Mouse (Mus musculus): ENCODE results near the gene Hemk1. TPM values are rescaled to one million over a fixed set of nuclear protein-coding genes. Genes with fewer than 3 reads are reported as not detected.

Gene Hemk1
- polyA plus RNA-seq, 1 experiment from 2014 or later, result 11.4 TPM

DNA sequence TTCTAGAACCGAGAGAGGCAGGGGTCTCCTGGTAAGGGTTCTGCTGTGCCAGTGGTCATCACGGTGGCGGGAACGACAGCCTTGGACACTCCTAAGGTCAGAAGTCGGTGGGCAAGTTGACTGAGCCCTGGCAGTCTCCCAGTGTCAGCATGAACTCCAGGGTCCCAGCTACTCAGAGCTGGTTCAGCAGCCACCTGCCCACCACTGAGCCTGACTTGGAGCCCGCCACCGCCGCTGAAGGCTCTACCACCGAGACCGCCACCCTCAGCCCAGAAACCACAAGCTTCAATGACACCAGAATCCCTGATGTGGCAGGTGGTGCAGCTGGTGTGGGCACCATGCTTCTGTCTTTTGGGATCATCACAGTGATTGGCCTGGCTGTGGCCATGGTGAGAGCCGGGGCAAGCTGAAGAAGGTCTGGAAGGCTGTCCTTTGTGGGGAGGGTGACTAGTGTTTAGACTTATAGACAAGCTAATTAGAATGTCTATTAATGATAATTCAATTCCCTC, 4.1 kb upstream of the Hemk1 start:
- peaks cover 34% of the 10 kb centered on the region for H3K27me3 ChIP-seq (replicated peaks)
- H3K27ac ChIP-seq (replicated peaks), result no peak overlapping the region
- no peaks in the 10 kb centered on the region for H3K9me3 ChIP-seq
- H3K36me3 ChIP-seq, result no peaks in the 10 kb centered on the region
- H3K4me3 ChIP-seq, result no peak overlapping the region
- H3K4me1 ChIP-seq, result peaks cover 26% of the 10 kb centered on the region
- WGBS, result 82% methylated on average over 11 of the region's 11 CpGs
- no peak overlapping the region for H3K9ac ChIP-seq
- H3K4me2 ChIP-seq, result no peak overlapping the region
- ATAC-seq (ENCODE audit: extremely low read depth, insufficient number of reproducible peaks, low FRiP score, low TSS enrichment), result no peak

DNA sequence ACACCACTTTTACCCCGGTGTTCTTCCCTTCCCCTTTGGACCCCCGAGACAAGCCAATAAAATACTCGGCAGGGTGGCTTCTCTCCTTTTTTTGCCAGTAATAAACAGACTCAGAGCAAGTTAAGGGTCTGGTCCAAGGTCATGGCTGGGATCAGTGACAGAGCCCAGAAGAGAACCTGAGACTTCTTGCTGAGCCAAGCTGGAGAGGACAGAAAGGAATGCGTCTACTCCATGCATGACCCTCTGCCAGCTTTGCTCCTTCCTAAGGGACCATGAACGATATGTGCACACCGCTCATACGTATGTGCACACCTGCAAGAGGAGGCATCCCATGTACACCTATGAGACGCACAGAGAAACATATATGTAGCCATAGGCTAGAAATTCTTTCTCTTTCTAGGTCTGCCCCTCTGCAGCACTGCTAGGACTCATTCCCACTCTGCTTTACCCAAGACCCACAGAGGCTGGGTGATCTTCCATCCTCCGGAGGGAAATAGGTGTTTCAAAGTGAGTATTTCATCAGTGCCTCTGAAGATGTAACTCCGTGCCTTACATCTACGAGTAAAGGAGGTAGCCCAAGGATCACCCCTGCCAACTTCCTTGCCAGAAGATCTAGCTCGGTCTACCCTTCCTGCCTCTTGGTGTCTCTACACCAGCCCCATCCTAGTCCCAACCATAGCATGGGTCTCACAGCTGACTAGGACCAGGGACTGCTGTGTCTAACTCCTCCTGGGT, 2.9 kb upstream of the Hemk1 start:
- peak overlapping the region; percentile 81 for H3K9ac ChIP-seq
- H3K27me3 ChIP-seq (replicated peaks), result peaks cover 34% of the 10 kb centered on the region
- no peaks in the 10 kb centered on the region for H3K36me3 ChIP-seq
- no peaks in the 10 kb centered on the region for H3K9me3 ChIP-seq
- peak overlapping the region; percentile 81 for H3K4me2 ChIP-seq
- peak overlapping the region; percentile 70 for H3K4me3 ChIP-seq
- peaks cover 30% of the 10 kb centered on the region for H3K4me1 ChIP-seq
- no peak for ATAC-seq (ENCODE audit: extremely low read depth, insufficient number of reproducible peaks, low FRiP score, low TSS enrichment)
- WGBS, result 47% methylated on average over 12 of the region's 12 CpGs
- no peak overlapping the region for H3K27ac ChIP-seq (replicated peaks)

GRCm38 (mm10) chr9:107340267-107340859, 2.2 kb upstream of the Hemk1 start, which contains the start of gene 6430571L13Rik:
TSS of gene 6430571L13Rik (plus strand) at chr9:107340602.
- Histone ChIP-seq H3K27me3 (replicated peaks) (peaks cover 34% of the 10 kb centered on the region), H3K27ac (replicated peaks) (no peak within 1 kb of the TSS), H3K4me1 (peaks cover 30% of the 10 kb centered on the region), H3K36me3 (no peaks in the 10 kb centered on the region; the same call in 1 of the 2 replicates), H3K4me2 (peak within 1 kb of the TSS; percentile 81), H3K4me3 (peak within 1 kb of the TSS; percentile 70), H3K9me3 (no peaks in the 10 kb centered on the region), H3K9ac (peak within 1 kb of the TSS; percentile 81)
- WGBS, result under 1% methylated on average over 34 of the region's 34 CpGs
- peak; percentile 91 for ATAC-seq (ENCODE audit: extremely low read depth, insufficient number of reproducible peaks, low FRiP score, low TSS enrichment)

DNA sequence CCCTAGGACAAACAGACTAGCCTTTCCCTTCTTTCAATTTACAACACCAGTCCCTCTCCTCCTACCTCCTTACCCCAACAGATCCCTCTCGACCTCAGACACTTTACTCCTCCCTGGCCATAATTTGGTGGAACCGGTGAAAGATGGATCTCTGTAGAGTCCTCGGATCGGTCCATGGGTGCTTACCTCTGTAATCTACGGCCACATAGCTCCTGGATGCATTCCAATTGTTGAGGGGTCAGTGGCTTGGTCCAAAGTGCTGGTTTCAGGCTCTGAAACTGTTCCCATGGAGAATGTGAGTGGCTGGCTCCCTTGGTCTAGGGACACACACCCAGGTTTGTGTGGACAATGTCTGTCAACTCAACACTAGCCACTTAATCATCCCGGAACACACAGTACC, 1.8 kb downstream of the Hemk1 start:
- Histone ChIP-seq H3K9me3 (no peaks in the 10 kb centered on the region), H3K4me3 (no peak overlapping the region), H3K4me2 (no peak overlapping the region), H3K27ac (replicated peaks) (no peak overlapping the region), H3K27me3 (replicated peaks) (peaks cover 4% of the 10 kb centered on the region), H3K9ac (no peak overlapping the region), H3K36me3 (peaks cover 19% of the 10 kb centered on the region), H3K4me1 (peaks cover 30% of the 10 kb centered on the region)
- 78% methylated on average over 6 of the region's 6 CpGs for WGBS
- ATAC-seq (ENCODE audit: extremely low read depth, insufficient number of reproducible peaks, low FRiP score, low TSS enrichment), result no peak

GRCm38 (mm10) chr9:107335909-107336308, 2.2 kb downstream of the Hemk1 start:
- WGBS, result 6% methylated on average over 5 of the region's 5 CpGs
- no peaks in the 10 kb centered on the region; the same call in 1 of the 2 replicates for H3K27me3 ChIP-seq (replicated peaks)
- no peak overlapping the region for H3K9ac ChIP-seq
- H3K36me3 ChIP-seq, result peaks cover 19% of the 10 kb centered on the region
- H3K4me1 ChIP-seq, result peaks cover 27% of the 10 kb centered on the region
- ATAC-seq (ENCODE audit: extremely low read depth, insufficient number of reproducible peaks, low FRiP score, low TSS enrichment), result no peak
- no peak overlapping the region for H3K4me2 ChIP-seq
- H3K4me3 ChIP-seq, result no peak overlapping the region
- H3K27ac ChIP-seq (replicated peaks), result no peak overlapping the region
- no peaks in the 10 kb centered on the region for H3K9me3 ChIP-seq

- peaks cover 19% of the 10 kb centered on the region for H3K36me3 ChIP-seq
- WGBS, result 84% methylated on average over 5 of the region's 5 CpGs
These were observed 3.1 kb downstream of the Hemk1 start for GRCm38 (mm10) chr9:107335046-107335445.

DNA sequence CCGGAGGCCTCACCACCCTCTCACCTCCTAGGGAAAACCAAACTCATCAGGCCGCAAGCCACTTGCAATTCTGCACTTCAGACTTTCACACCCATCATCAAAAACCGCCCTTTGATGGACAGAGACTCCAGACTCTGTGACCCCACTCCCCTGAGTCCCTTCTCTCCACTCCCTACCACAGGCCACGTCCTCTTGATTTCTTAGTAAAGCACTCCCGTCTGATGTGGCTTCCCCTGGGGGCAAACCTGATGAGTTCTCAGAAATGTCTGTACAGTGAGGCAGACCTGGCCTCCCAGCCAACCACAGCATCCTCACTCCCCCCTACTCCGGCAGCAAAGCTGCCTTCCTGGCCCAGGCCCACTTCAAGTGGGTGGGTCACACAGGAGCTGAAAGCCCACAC, 3.8 kb downstream of the Hemk1 start:
- Histone ChIP-seq H3K4me1 (peaks cover 19% of the 10 kb centered on the region), H3K4me3 (no peak overlapping the region), H3K27ac (replicated peaks) (no peak overlapping the region), H3K4me2 (no peak overlapping the region), H3K27me3 (replicated peaks) (no peaks in the 10 kb centered on the region), H3K9me3 (no peaks in the 10 kb centered on the region), H3K36me3 (peaks cover 19% of the 10 kb centered on the region), H3K9ac (no peak overlapping the region)
- 77% methylated on average over 6 of the region's 6 CpGs for WGBS
- ATAC-seq (ENCODE audit: extremely low read depth, insufficient number of reproducible peaks, low FRiP score, low TSS enrichment), result no peak

More at GRCm38 (mm10) chr9:107335046-107335445, 3.1 kb downstream of the Hemk1 start:
- no peak for ATAC-seq (ENCODE audit: extremely low read depth, insufficient number of reproducible peaks, low FRiP score, low TSS enrichment)
- H3K9me3 ChIP-seq, result no peaks in the 10 kb centered on the region
- no peak overlapping the region for H3K4me3 ChIP-seq
- peaks cover 24% of the 10 kb centered on the region for H3K4me1 ChIP-seq
- no peaks in the 10 kb centered on the region for H3K27me3 ChIP-seq (replicated peaks)
- no peak overlapping the region for H3K27ac ChIP-seq (replicated peaks)
- no peak overlapping the region for H3K4me2 ChIP-seq
- no peak overlapping the region for H3K9ac ChIP-seq

DNA sequence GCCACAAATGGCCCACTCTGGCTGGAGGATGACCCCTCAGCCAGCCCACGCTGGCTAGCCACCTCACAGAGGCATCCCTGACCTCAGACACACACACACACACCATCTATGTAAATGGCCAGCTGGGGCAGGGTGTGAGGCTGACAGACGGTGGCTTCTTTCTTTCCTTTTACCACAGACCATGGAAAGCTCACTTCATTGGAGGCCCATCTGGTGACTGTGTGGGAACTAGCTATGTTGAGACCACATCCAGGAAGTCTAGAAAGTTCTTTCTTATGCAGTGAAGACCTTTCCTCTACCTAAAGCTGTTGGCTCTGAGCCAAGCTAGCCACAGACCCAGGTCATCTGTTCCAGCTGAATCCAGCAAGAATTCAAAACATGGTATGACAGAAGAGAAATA, 4.5 kb downstream of the Hemk1 start:
- 62% methylated on average over 2 of the region's 2 CpGs for WGBS
- H3K9ac ChIP-seq, result no peak overlapping the region
- no peak for ATAC-seq (ENCODE audit: extremely low read depth, insufficient number of reproducible peaks, low FRiP score, low TSS enrichment)

GRCm38 (mm10) chr9:107330791-107331190, 7.4 kb downstream of the Hemk1 start:
- Histone ChIP-seq H3K4me1 (0 out of 2 replicates have a peak, but pooled peaks cover 7% of the 10 kb centered on the region), H3K27ac (replicated peaks) (no peak overlapping the region), H3K9me3 (no peaks in the 10 kb centered on the region), H3K4me2 (no peak overlapping the region), H3K4me3 (no peak overlapping the region), H3K27me3 (replicated peaks) (no peaks in the 10 kb centered on the region), H3K36me3 (peaks cover 27% of the 10 kb centered on the region), H3K9ac (no peak overlapping the region)
- 72% methylated on average over 6 of the region's 6 CpGs for WGBS
- no peak for ATAC-seq (ENCODE audit: extremely low read depth, insufficient number of reproducible peaks, low FRiP score, low TSS enrichment)

More for the DNA sequence above, 4.5 kb downstream of the Hemk1 start:
- H3K4me3 ChIP-seq, result no peak overlapping the region
- H3K27ac ChIP-seq (replicated peaks), result no peak overlapping the region
- H3K27me3 ChIP-seq (replicated peaks), result no peaks in the 10 kb centered on the region
- no peaks in the 10 kb centered on the region for H3K9me3 ChIP-seq
- H3K4me1 ChIP-seq, result peaks cover 15% of the 10 kb centered on the region
- no peak overlapping the region for H3K4me2 ChIP-seq
- H3K36me3 ChIP-seq, result peaks cover 19% of the 10 kb centered on the region

GRCm38 (mm10) chr9:107327879-107328620, 10.1 kb downstream of the Hemk1 start:
- no peak overlapping the region for H3K4me3 ChIP-seq
- H3K27ac ChIP-seq (replicated peaks), result no peak overlapping the region
- H3K4me1 ChIP-seq, result peaks cover 31% of the 10 kb centered on the region
- H3K27me3 ChIP-seq (replicated peaks), result no peaks in the 10 kb centered on the region
- H3K4me2 ChIP-seq, result no peak overlapping the region
- no peaks in the 10 kb centered on the region for H3K9me3 ChIP-seq
- H3K9ac ChIP-seq, result no peak overlapping the region
- WGBS, result 72% methylated on average over 16 of the region's 16 CpGs
- no peak for ATAC-seq (ENCODE audit: extremely low read depth, insufficient number of reproducible peaks, low FRiP score, low TSS enrichment)
- H3K36me3 ChIP-seq, result peaks cover 20% of the 10 kb centered on the region

DNA sequence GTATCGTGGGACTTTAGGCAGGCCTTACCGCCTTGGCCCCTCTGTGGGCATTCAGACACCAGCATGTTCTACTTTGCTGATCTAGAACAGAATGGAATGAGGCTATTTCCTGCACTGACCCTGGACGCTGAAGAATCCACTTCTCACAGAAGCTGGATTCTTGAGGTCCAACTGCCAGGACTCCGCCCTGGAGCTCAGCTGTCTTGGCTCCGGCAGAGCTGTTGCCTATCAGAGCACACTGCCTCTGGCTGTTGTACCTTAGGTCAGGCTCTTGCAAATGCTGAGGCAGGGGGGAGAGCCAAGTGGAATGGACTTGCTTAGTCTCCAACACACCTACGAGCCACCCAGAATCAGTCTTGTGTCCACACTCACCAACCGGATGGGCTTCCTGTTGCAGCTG, 12.2 kb downstream of the Hemk1 start:
- H3K36me3 ChIP-seq, result 0 out of 2 replicates have a peak, but pooled peaks cover 8% of the 10 kb centered on the region
- no peak for ATAC-seq (ENCODE audit: extremely low read depth, insufficient number of reproducible peaks, low FRiP score, low TSS enrichment)
- no peaks in the 10 kb centered on the region for H3K9me3 ChIP-seq
- H3K27me3 ChIP-seq (replicated peaks), result no peaks in the 10 kb centered on the region
- 71% methylated on average over 7 of the region's 7 CpGs for WGBS
- no peak overlapping the region for H3K4me2 ChIP-seq
- H3K4me3 ChIP-seq, result no peak overlapping the region
- no peak overlapping the region; the same call in 1 of the 2 replicates for H3K27ac ChIP-seq (replicated peaks)
- peaks cover 39% of the 10 kb centered on the region for H3K4me1 ChIP-seq
- no peak overlapping the region for H3K9ac ChIP-seq
